Mouse (Mus musculus) midbrain, embryonic 16.5 days (tissue): ENCODE measurements at regions not wholly inside any gene's neighbourhood (a gene's known extent, or its start where the extent isn't known, plus 50 kb on each side); places are given as distances from the start of the nearest gene placed in this dataset.
A peak's percentile ranks its signal among the peaks of the same experiment; 100 is the strongest.

Source experiments
- ATAC-seq: fragments of 200-750 bp; cut with Nextera tagmentation; 2 replicates; pipeline ENCODE4 v1.8.0; 2017; ENCODE audit warnings: moderate TSS enrichment
- H3K27ac ChIP-seq: fragments of 300-500 bp; sonication (generic); 2 replicates; pipeline ENCODE4 v1.5.1; 2014; ENCODE audit warnings: mild to moderate bottlenecking, low read length, mixed read lengths
- H3K27me3 ChIP-seq: fragments of 300-500 bp; sonication (generic); 2 replicates; pipeline ENCODE4 v1.6.1; 2014; ENCODE audit warnings: low read depth, low read length, mixed read lengths; ENCODE audit not compliant: control insufficient read depth, insufficient read depth
- H3K36me3 ChIP-seq: fragments of 300-500 bp; sonication (generic); 2 replicates; pipeline ENCODE4 v1.6.1; 2014; ENCODE audit warnings: mild to moderate bottlenecking, low read length, moderate library complexity, mixed read lengths; ENCODE audit not compliant: control insufficient read depth, insufficient read depth
- H3K4me1 ChIP-seq: fragments of 300-500 bp; sonication (generic); 2 replicates; pipeline ENCODE4 v1.6.1; 2014; ENCODE audit warnings: mild to moderate bottlenecking, low read length, mixed read lengths; ENCODE audit not compliant: control insufficient read depth, insufficient read depth
- H3K4me2 ChIP-seq: fragments of 300-500 bp; sonication (generic); 2 replicates; pipeline ENCODE4 v1.6.1; 2014; ENCODE audit warnings: mild to moderate bottlenecking, low read length, mixed read lengths
- H3K4me3 ChIP-seq: fragments of 300-500 bp; sonication (generic); 2 replicates; pipeline ENCODE4 v1.5.1; 2014; ENCODE audit warnings: low read depth, mild to moderate bottlenecking, low read length, moderate library complexity, mixed read lengths
- H3K9ac ChIP-seq: fragments of 300-500 bp; sonication (generic); 2 replicates; pipeline ENCODE4 v1.6.1; 2014; ENCODE audit warnings: low read depth, low read length, mixed read lengths
- H3K9me3 ChIP-seq: fragments of 300-500 bp; sonication (generic); replicated peaks from 2 replicates; pipeline ENCODE4 v1.6.1; 2014; ENCODE audit warnings: mild to moderate bottlenecking, low read length, mixed read lengths; ENCODE audit not compliant: control insufficient read depth, poor library complexity, severe bottlenecking
- WGBS: fragments of 180-500 bp; shearing (Covaris S2); extraction: QIAGEN DNeasy Blood & Tissue Kit; methylation state at CpG from one replicate; pipeline ENCODE4 v1.1.7; 2014; 5-methylcytosine and 5-hydroxymethylcytosine counted together

GRCm38 (mm10) chr1:121701826-121702225 lies 134.0 kb upstream of the Ddx18 start:
- no peaks in the 10 kb centered on the region for H3K9me3 ChIP-seq
- peaks cover 5% of the 10 kb centered on the region; the same call in 1 of the 2 replicates for H3K4me1 ChIP-seq
- H3K27ac ChIP-seq: peak overlapping the region; percentile 56
- H3K36me3 ChIP-seq: no peaks in the 10 kb centered on the region
- WGBS: 26% methylated on average over 7 of the region's 7 CpGs
- no peaks in the 10 kb centered on the region for H3K27me3 ChIP-seq
- H3K9ac ChIP-seq: no peak overlapping the region
- no peak overlapping the region; the same call in 1 of the 2 replicates for H3K4me2 ChIP-seq
- peak; percentile 83 for ATAC-seq
- H3K4me3 ChIP-seq: no peak overlapping the region

GRCm38 (mm10) chr1:121653901-121654300 lies 86.1 kb upstream of the Ddx18 start:
- WGBS: 83% methylated on average over 1 of the region's 1 CpGs
- Histone ChIP-seq H3K27ac (no peak overlapping the region), H3K9ac (no peak overlapping the region), H3K4me3 (no peak overlapping the region), H3K9me3 (no peaks in the 10 kb centered on the region), H3K4me2 (no peak overlapping the region), H3K4me1 (no peaks in the 10 kb centered on the region), H3K36me3 (no peaks in the 10 kb centered on the region), H3K27me3 (no peaks in the 10 kb centered on the region)
- ATAC-seq: no peak

DNA sequence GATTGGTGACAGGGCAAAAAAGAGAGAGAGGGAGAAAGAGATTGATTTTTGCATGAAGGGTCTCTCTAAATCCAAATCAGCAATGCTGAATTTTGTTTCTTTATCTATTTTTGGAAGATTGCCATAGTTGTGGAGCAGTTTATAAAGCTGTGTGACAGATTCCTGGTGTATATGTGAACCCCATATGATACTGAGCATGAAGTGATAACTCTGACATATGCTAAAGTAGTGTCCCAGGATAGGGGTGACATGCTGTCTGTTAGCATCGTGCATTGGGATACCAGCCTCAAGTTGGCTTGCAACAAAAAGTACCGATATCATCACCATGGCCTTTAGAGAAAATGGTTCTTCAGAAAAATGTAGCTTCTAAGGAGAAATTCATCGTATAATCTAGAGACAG lies 82.3 kb upstream of the Ddx18 start:
- no peak overlapping the region for H3K4me3 ChIP-seq
- no peaks in the 10 kb centered on the region for H3K36me3 ChIP-seq
- H3K27ac ChIP-seq: no peak overlapping the region
- H3K4me2 ChIP-seq: no peak overlapping the region
- H3K27me3 ChIP-seq: no peaks in the 10 kb centered on the region
- ATAC-seq: no peak
- no peaks in the 10 kb centered on the region for H3K4me1 ChIP-seq
- H3K9me3 ChIP-seq: no peaks in the 10 kb centered on the region
- no peak overlapping the region for H3K9ac ChIP-seq
- WGBS: 93% methylated on average over 3 of the region's 3 CpGs

DNA sequence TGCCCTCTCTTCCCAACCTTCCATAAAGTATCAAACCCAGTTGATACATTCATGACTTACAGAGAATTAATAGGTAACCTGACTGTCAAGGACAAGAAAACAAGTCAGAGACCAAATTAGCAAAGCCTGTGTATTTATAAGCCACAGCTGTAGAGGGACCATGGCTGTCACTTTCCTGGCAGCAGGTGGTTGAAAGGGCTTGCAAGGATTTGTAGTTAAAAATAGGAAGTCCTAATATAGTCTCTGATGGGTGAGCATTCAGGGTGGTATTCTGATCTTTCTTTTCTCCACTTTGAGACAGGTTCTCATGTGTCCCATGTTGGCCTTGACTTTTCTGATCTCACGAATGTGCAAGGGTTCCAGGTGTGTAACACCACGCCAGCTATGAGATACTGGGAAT lies 63.7 kb upstream of the Ddx18 start:
- Histone ChIP-seq H3K4me1 (no peaks in the 10 kb centered on the region), H3K27me3 (no peaks in the 10 kb centered on the region), H3K9me3 (no peaks in the 10 kb centered on the region), H3K36me3 (no peaks in the 10 kb centered on the region), H3K4me2 (no peak overlapping the region), H3K9ac (no peak overlapping the region), H3K4me3 (no peak overlapping the region), H3K27ac (no peak overlapping the region)
- WGBS: 87% methylated on average over 2 of the region's 2 CpGs
- no peak for ATAC-seq

GRCm38 (mm10) chr1:121620262-121620661 lies 52.5 kb upstream of the Ddx18 start:
- ATAC-seq: peak; percentile 51; the same call in 1 of the 2 replicates
- H3K4me1 ChIP-seq: peaks cover 4% of the 10 kb centered on the region; the same call in 1 of the 2 replicates
- no peaks in the 10 kb centered on the region for H3K36me3 ChIP-seq
- peak overlapping the region; percentile 24; the same call in 1 of the 2 replicates for H3K27ac ChIP-seq
- no peak overlapping the region for H3K9ac ChIP-seq
- 59% methylated on average over 7 of the region's 7 CpGs for WGBS
- no peaks in the 10 kb centered on the region for H3K27me3 ChIP-seq
- no peak overlapping the region for H3K4me2 ChIP-seq
- H3K4me3 ChIP-seq: no peak overlapping the region
- no peaks in the 10 kb centered on the region for H3K9me3 ChIP-seq

DNA sequence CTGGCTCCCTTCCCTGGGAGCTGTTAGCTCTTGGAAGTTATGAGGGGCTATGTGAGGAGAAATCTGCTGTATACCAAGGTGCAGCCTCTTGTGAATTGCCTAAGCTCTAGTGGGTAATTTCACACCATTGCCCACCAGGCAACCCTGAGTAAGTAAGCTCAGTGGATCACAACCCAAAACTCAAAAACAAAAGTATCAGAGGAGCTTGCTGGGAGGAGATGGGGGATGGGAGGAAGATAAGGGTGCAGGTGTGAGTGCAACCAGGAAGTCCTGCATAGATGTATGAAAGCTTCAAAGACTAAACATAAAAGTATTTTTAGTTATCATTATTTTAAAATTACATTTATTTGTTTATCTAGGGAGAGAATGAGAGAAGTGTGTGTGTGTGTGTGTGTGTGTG lies 50.8 kb upstream of the Ddx18 start:
- no peak overlapping the region for H3K27ac ChIP-seq
- H3K9me3 ChIP-seq: no peaks in the 10 kb centered on the region
- H3K9ac ChIP-seq: no peak overlapping the region
- H3K36me3 ChIP-seq: no peaks in the 10 kb centered on the region
- H3K4me1 ChIP-seq: peaks cover 4% of the 10 kb centered on the region; the same call in 1 of the 2 replicates
- ATAC-seq: no peak
- H3K4me3 ChIP-seq: no peak overlapping the region
- no peak overlapping the region for H3K4me2 ChIP-seq
- H3K27me3 ChIP-seq: no peaks in the 10 kb centered on the region
